Mouse (Mus musculus) cerebellum, adult 2 months (tissue): ENCODE results near the gene Exosc10.

ENCODE experiments used
- CTCF ChIP-seq: fragments of 200-500 bp; IDR thresholded peaks from 2 replicates; pipeline ENCODE4 v1.5.1; 2011; ENCODE audit warnings: low read depth, mild to moderate bottlenecking, control low read depth, low read length, moderate library complexity, borderline replicate concordance; ENCODE audit not compliant: insufficient read depth
- POLR2A ChIP-seq: fragments of 200-500 bp; IDR thresholded peaks from 2 replicates; pipeline ENCODE4 v1.6.1; 2011; ENCODE audit warnings: low read length, control low read depth, borderline replicate concordance; ENCODE audit not compliant: insufficient read depth

DNA sequence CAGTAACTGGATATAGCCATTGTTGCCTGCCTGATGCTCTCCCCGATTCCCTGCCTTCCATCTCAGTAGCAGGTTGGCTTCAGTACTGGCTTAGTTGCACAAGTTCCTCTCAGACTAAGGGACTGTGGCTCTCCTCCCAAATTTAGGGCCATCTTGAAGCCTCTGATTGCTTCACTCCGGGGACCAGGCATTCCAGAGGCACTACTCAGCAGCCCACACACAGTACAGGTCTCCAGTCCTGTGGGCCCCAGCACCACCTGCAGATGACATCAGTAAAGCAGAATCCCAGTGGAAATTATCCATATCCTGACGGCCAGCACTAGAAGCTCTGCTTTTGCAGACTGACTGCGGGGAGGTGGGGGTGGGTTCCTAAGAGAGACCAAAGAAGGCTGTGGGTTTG, 47.5 kb upstream of the Exosc10 start:
- TF ChIP-seq POLR2A = no peak
- no peak for TF ChIP-seq CTCF
